Mouse (Mus musculus) cerebellum, adult 2 months (tissue): ENCODE measurements around the gene Ank3.

ENCODE experiments used
- CTCF ChIP-seq: fragments of 200-500 bp; IDR thresholded peaks from 2 replicates; pipeline ENCODE4 v1.5.1; 2011; ENCODE audit warnings: low read depth, mild to moderate bottlenecking, control low read depth, low read length, moderate library complexity, borderline replicate concordance; ENCODE audit not compliant: insufficient read depth
- POLR2A ChIP-seq: fragments of 200-500 bp; IDR thresholded peaks from 2 replicates; pipeline ENCODE4 v1.6.1; 2011; ENCODE audit warnings: low read length, control low read depth, borderline replicate concordance; ENCODE audit not compliant: insufficient read depth

DNA sequence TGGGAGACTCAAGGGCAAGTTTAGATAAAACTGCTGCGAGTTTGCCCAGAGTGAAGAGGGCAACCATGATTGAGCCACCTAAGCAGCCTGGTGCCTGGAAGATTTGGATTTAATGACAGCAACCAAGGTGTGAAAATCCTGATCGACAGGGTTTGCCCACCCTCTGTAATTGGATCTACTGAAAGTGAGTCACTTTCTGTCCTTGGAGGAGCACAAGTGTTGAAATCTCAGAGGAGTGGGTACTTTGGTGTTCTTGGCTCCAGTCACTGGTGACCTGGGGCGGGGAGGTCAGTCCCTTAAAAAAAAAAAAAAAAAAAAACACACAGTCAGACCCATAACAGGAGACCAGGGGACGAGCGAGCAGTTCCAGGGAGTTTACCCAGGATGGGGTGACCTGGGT is 624.0 kb downstream of the Ank3 start:
- TF ChIP-seq POLR2A (no peak), CTCF (no peak)
